Mouse (Mus musculus) heart, embryonic 15.5 days (tissue): ENCODE measurements around the gene Aup1. TPM values are rescaled to one million over a fixed set of nuclear protein-coding genes. Genes with fewer than 3 reads are reported as not detected.

ENCODE experiments used
- ATAC-seq: fragments of 200-750 bp; cut with Nextera tagmentation; replicated peaks from 2 replicates; pipeline ENCODE4 v1.8.0; 2017; ENCODE audit warnings: low read depth, moderate TSS enrichment; ENCODE audit not compliant: insufficient number of reproducible peaks, insufficient read depth, low FRiP score
- H3K27ac ChIP-seq: fragments of 300-500 bp; sonication (generic); 2 replicates; pipeline ENCODE4 v1.5.1; 2015; ENCODE audit warnings: mild to moderate bottlenecking, inconsistent platforms
- H3K27me3 ChIP-seq: fragments of 300-500 bp; sonication (generic); 2 replicates; pipeline ENCODE4 v1.6.1; 2015; ENCODE audit warnings: inconsistent platforms
- H3K36me3 ChIP-seq: fragments of 300-500 bp; sonication (generic); 2 replicates; pipeline ENCODE4 v1.6.1; 2015; ENCODE audit warnings: mild to moderate bottlenecking, inconsistent platforms
- H3K4me1 ChIP-seq: fragments of 300-500 bp; sonication (generic); replicated peaks from 2 replicates; pipeline ENCODE4 v1.6.1; 2015; ENCODE audit warnings: inconsistent platforms
- H3K4me2 ChIP-seq: fragments of 300-500 bp; sonication (generic); 2 replicates; pipeline ENCODE4 v1.6.1; 2015; ENCODE audit warnings: inconsistent platforms, mild to moderate bottlenecking, moderate library complexity
- H3K4me3 ChIP-seq: fragments of 300-500 bp; sonication (generic); 2 replicates; pipeline ENCODE4 v1.5.1; 2015; ENCODE audit warnings: mild to moderate bottlenecking, inconsistent platforms
- H3K9ac ChIP-seq: fragments of 300-500 bp; sonication (generic); 2 replicates; pipeline ENCODE4 v1.6.1; 2015; ENCODE audit warnings: mild to moderate bottlenecking, inconsistent platforms
- H3K9me3 ChIP-seq: fragments of 300-500 bp; sonication (generic); replicated peaks from 2 replicates; pipeline ENCODE4 v1.6.1; 2016; ENCODE audit warnings: inconsistent platforms
- WGBS: fragments of 180-500 bp; shearing (Covaris S2); methylation state at CpG from one replicate; pipeline ENCODE4 v1.1.7; 2015; ENCODE audit warnings: mixed read lengths; 5-methylcytosine and 5-hydroxymethylcytosine counted together
- polyA plus RNA-seq: library from polyadenylated mRNA; unstranded; fragments of >200 nt; fragmentation: Nextera tagmentation; extraction: Ambion mirVana; gene quantifications from 2 replicates; pipeline ENCODE4 v1.2.1, GENCODE M21; 2015

Gene Aup1
- polyA plus RNA-seq, 1 experiment from 2014 or later: 110 TPM

- H3K36me3 ChIP-seq: no peaks in the 10 kb centered on the region
Observed at GRCm38 (mm10) chr6:83017190-83017589, 37.1 kb upstream of the Aup1 start.

DNA sequence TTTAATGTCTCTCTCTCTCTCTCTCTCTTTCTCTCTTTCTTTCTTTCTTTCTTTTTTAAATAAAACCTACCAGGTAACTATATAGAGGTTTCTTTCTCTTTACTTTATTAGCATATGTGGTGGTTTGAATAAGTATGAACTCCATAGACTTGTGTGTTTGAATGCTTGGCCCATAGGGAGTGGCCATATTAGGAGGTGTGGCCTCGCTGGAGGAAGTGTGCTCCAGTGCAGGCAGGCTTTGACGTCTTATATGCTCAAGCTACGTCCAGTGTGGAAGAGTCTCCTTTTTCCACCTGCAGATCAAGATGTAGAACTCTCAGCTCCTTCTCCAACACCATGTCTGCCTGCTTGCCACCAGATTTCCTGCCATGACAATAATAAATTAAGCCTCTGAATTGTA, 35.3 kb upstream of the Aup1 start:
- ATAC-seq: no peak
- no peak overlapping the region for H3K27ac ChIP-seq
- H3K4me3 ChIP-seq: no peak overlapping the region
- no peaks in the 10 kb centered on the region for H3K36me3 ChIP-seq
- H3K4me2 ChIP-seq: no peak overlapping the region
- no peaks in the 10 kb centered on the region for H3K27me3 ChIP-seq
- H3K9ac ChIP-seq: no peak overlapping the region
- H3K9me3 ChIP-seq: no peaks in the 10 kb centered on the region
- peaks cover 3% of the 10 kb centered on the region; the same call in 1 of the 2 replicates for H3K4me1 ChIP-seq
- 73% methylated on average over 3 of the region's 3 CpGs for WGBS

More at GRCm38 (mm10) chr6:83017190-83017589, 37.1 kb upstream of the Aup1 start:
- no peak overlapping the region for H3K4me3 ChIP-seq
- peak overlapping the region; percentile 54 for H3K27ac ChIP-seq
- no peaks in the 10 kb centered on the region for H3K27me3 ChIP-seq
- ATAC-seq: no peak
- H3K4me1 ChIP-seq: peaks cover 3% of the 10 kb centered on the region; the same call in 1 of the 2 replicates
- H3K9ac ChIP-seq: no peak overlapping the region
- H3K4me2 ChIP-seq: no peak overlapping the region
- WGBS: 11% methylated on average over 3 of the region's 3 CpGs
- H3K9me3 ChIP-seq: no peaks in the 10 kb centered on the region

DNA sequence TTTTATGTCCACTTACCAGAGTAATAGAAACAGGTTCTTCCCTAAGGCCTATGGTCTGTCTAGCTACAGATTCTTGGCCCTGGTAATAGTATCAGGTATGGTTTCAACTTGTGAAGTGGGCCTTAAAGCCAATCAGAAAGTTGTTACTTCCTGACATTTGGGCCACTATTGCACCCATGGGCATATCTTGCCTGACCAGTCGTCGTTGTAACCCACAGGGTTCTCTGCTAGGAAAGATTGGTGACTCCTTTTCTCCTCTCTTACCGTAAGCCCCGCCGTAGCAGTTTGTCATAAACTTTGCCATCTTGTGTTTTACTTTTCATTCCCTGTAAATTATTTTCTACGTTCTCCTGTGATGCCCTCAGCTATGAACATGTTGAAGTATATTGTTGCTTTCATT, 34.2 kb upstream of the Aup1 start:
- WGBS: 84% methylated on average over 6 of the region's 6 CpGs
- no peaks in the 10 kb centered on the region for H3K27me3 ChIP-seq
- H3K9me3 ChIP-seq: no peaks in the 10 kb centered on the region
- no peak overlapping the region for H3K4me3 ChIP-seq
- H3K4me1 ChIP-seq: peaks cover 3% of the 10 kb centered on the region; the same call in 1 of the 2 replicates
- no peak overlapping the region for H3K4me2 ChIP-seq
- no peak for ATAC-seq
- H3K27ac ChIP-seq: no peak overlapping the region
- H3K36me3 ChIP-seq: no peaks in the 10 kb centered on the region
- no peak overlapping the region for H3K9ac ChIP-seq

GRCm38 (mm10) chr6:83020836-83021593, 33.3 kb upstream of the Aup1 start:
- ATAC-seq: no peak
- WGBS: 70% methylated on average over 4 of the region's 4 CpGs
- no peak overlapping the region for H3K4me2 ChIP-seq
- H3K4me3 ChIP-seq: no peak overlapping the region
- no peak overlapping the region for H3K27ac ChIP-seq
- H3K9me3 ChIP-seq: no peaks in the 10 kb centered on the region
- no peak overlapping the region for H3K9ac ChIP-seq
- H3K36me3 ChIP-seq: no peaks in the 10 kb centered on the region
- no peaks in the 10 kb centered on the region for H3K27me3 ChIP-seq
- H3K4me1 ChIP-seq: peaks cover 3% of the 10 kb centered on the region; the same call in 1 of the 2 replicates

- 74% methylated on average over 9 of the region's 9 CpGs for WGBS
Observed at GRCm38 (mm10) chr6:83023008-83023407, 31.3 kb upstream of the Aup1 start.

GRCm38 (mm10) chr6:83023786-83024185, 30.5 kb upstream of the Aup1 start:
- Histone ChIP-seq H3K4me1 (0 out of 2 replicates have a peak, but pooled peaks cover 8% of the 10 kb centered on the region), H3K4me3 (no peak overlapping the region), H3K9me3 (no peaks in the 10 kb centered on the region), H3K36me3 (no peaks in the 10 kb centered on the region), H3K27me3 (peaks cover 11% of the 10 kb centered on the region; the same call in 1 of the 2 replicates), H3K27ac (no peak overlapping the region), H3K9ac (no peak overlapping the region), H3K4me2 (no peak overlapping the region)
- no peak for ATAC-seq
- 91% methylated on average over 2 of the region's 2 CpGs for WGBS

More at GRCm38 (mm10) chr6:83023008-83023407, 31.3 kb upstream of the Aup1 start:
- 0 out of 2 replicates have a peak, but pooled peaks cover 5% of the 10 kb centered on the region for H3K27me3 ChIP-seq
- no peaks in the 10 kb centered on the region for H3K36me3 ChIP-seq
- H3K9me3 ChIP-seq: no peaks in the 10 kb centered on the region
- no peak overlapping the region for H3K4me2 ChIP-seq
- no peak overlapping the region for H3K9ac ChIP-seq
- H3K4me1 ChIP-seq: 0 out of 2 replicates have a peak, but pooled peaks cover 5% of the 10 kb centered on the region
- H3K27ac ChIP-seq: no peak overlapping the region
- no peak overlapping the region for H3K4me3 ChIP-seq
- no peak for ATAC-seq

GRCm38 (mm10) chr6:83024421-83024820, 29.9 kb upstream of the Aup1 start:
- Histone ChIP-seq H3K27me3 (peaks cover 14% of the 10 kb centered on the region; the same call in 1 of the 2 replicates), H3K9ac (no peak overlapping the region), H3K9me3 (no peaks in the 10 kb centered on the region), H3K27ac (no peak overlapping the region), H3K4me3 (no peak overlapping the region), H3K4me2 (no peak overlapping the region), H3K36me3 (no peaks in the 10 kb centered on the region), H3K4me1 (0 out of 2 replicates have a peak, but pooled peaks cover 8% of the 10 kb centered on the region)
- ATAC-seq: no peak
- WGBS: 65% methylated on average over 4 of the region's 4 CpGs

DNA sequence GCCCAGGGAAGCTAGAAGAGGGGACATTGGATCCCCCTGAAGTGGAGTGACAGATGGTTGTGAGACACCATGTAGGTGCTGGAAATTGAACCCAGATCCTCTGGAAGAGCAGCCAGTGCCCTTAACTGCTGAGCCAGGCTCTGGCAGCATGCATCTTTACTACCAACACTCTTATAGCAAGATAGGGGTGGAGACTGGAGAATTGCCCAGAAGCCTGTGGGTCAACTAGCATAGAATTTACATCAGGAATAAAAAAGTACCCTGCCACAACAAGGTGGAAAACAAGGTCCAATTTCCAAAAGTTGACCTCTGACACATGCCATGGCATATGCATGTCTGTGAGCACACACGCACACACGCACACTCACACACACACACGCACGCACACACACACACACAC, 29.1 kb upstream of the Aup1 start:
- peaks cover 14% of the 10 kb centered on the region; the same call in 1 of the 2 replicates for H3K27me3 ChIP-seq
- H3K4me3 ChIP-seq: no peak overlapping the region
- H3K9me3 ChIP-seq: no peaks in the 10 kb centered on the region
- H3K9ac ChIP-seq: no peak overlapping the region
- WGBS: 82% methylated on average over 4 of the region's 4 CpGs
- H3K4me2 ChIP-seq: no peak overlapping the region
- no peak overlapping the region for H3K27ac ChIP-seq
- no peaks in the 10 kb centered on the region for H3K36me3 ChIP-seq
- ATAC-seq: no peak
- H3K4me1 ChIP-seq: peaks cover 11% of the 10 kb centered on the region; the same call in 1 of the 2 replicates

DNA sequence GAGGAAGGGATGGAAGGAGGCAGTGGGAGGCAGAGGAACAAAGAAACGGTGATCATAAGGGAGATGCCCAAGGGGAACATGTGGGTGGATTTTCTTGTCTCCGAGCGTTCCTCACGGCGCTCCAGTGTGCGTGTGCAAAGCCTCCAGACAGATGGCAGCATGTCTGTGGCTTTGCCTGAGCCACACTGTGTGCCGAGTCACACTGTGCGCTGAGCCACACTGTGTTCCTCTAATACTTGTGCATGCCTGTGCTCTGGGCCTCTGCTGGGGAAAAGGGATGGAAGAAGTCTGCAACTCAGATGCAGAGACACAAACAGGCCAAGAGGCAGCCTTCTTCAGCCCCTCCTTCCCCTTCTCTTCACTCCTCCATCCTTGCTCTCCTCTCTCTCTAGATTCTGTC, 27.0 kb upstream of the Aup1 start:
- no peak overlapping the region for H3K4me3 ChIP-seq
- H3K9me3 ChIP-seq: no peaks in the 10 kb centered on the region
- no peak; the same call in 1 of the 2 replicates for ATAC-seq
- H3K4me2 ChIP-seq: no peak overlapping the region
- H3K4me1 ChIP-seq: peaks cover 24% of the 10 kb centered on the region
- 70% methylated on average over 8 of the region's 8 CpGs for WGBS
- no peaks in the 10 kb centered on the region for H3K36me3 ChIP-seq
- no peak overlapping the region for H3K27ac ChIP-seq
- peaks cover 29% of the 10 kb centered on the region for H3K27me3 ChIP-seq
- H3K9ac ChIP-seq: no peak overlapping the region

DNA sequence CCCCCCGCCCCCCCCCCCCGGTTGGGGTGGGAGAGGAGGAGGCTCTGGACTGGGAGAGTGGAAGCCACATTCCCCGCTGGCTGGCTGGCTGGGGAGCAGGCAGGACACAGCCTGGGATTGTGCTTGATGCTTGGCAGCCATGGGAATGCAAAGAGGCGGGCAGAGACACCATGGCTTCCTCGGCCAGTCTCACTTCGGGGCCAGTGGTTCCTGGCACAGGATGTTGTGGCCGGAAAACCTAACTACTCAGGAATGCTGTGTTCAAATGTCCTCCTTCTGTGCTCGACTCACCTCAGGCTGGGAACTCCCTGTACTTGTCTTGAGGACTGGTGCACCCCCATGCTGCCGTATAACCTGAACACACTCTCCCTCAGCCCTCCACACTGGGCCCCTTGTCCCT, 26.6 kb upstream of the Aup1 start:
- Histone ChIP-seq H3K27ac (no peak overlapping the region), H3K4me3 (no peak overlapping the region), H3K27me3 (peaks cover 31% of the 10 kb centered on the region), H3K36me3 (no peaks in the 10 kb centered on the region), H3K9ac (no peak overlapping the region), H3K4me2 (no peak overlapping the region), H3K9me3 (no peaks in the 10 kb centered on the region), H3K4me1 (peaks cover 28% of the 10 kb centered on the region)
- 48% methylated on average over 7 of the region's 9 CpGs for WGBS
- no peak; the same call in 1 of the 2 replicates for ATAC-seq

GRCm38 (mm10) chr6:83029777-83030176, 24.5 kb upstream of the Aup1 start:
- H3K4me2 ChIP-seq: no peak overlapping the region
- no peaks in the 10 kb centered on the region for H3K36me3 ChIP-seq
- H3K4me1 ChIP-seq: peaks cover 42% of the 10 kb centered on the region
- ATAC-seq: no peak
- 50% methylated on average over 10 of the region's 10 CpGs for WGBS
- no peak overlapping the region for H3K27ac ChIP-seq
- peaks cover 35% of the 10 kb centered on the region for H3K27me3 ChIP-seq
- H3K9ac ChIP-seq: no peak overlapping the region
- H3K9me3 ChIP-seq: no peaks in the 10 kb centered on the region
- no peak overlapping the region for H3K4me3 ChIP-seq

GRCm38 (mm10) chr6:83031111-83031510, 23.2 kb upstream of the Aup1 start:
- Histone ChIP-seq H3K36me3 (no peaks in the 10 kb centered on the region), H3K27ac (no peak overlapping the region), H3K4me1 (peaks cover 45% of the 10 kb centered on the region), H3K4me3 (no peak overlapping the region), H3K27me3 (peaks cover 35% of the 10 kb centered on the region), H3K9ac (no peak overlapping the region), H3K4me2 (no peak overlapping the region), H3K9me3 (no peaks in the 10 kb centered on the region)
- 77% methylated on average over 7 of the region's 7 CpGs for WGBS
- no peak for ATAC-seq
